Mouse (Mus musculus): ENCODE data around the gene Lect2.

The Lect2 gene

DNA sequence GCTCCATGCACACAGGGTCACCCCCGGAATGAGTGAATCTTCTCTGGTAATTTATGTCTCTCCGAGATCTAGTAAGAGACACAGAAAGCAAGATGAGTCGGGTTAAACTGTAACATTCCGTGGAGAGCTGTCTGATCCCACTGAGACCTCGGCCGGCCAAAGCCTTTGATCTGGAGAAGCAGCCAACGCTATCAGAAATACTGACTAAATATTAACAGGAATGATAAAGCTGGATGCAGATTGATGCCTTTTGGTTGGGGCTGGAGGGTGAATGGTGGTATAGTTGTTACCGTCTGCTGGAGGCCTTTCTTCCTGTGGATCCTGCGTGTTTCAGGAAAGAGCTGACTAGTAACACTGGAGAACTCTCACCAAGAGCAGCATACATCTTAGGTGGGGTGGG is at the start of gene Lect2:
Gene Lect2, minus strand, starts transcription at position 102 of the 400 bp plus-strand sequence.
- DNase-seq (ENCODE audit: low read depth), result no peak

DNA sequence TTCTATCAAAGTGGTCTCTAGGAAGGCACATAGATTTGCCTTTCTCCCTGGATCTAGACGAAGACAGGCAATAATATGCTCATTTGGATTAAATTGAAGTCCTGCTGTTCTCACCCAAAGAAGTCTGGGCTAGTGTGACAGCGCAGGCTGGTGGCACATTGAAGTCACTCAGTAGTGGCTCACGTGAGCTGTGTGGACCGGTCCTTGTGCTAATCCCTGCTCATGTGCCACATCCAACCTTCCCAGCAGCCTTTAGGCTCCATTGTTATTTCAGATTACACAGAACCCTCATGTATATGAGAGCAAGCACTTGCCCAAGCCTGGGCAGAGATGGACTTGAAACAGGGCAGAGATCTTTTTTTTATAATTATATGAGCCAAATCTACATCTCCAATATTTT is 49.0 kb upstream of the Lect2 start:
- no peak for DNase-seq (ENCODE audit: low read depth)

- no peak for DNase-seq (ENCODE audit: low read depth)
Measured at GRCm38 (mm10) chr13:56595246-56595645, 46.9 kb upstream of the Lect2 start.

DNA sequence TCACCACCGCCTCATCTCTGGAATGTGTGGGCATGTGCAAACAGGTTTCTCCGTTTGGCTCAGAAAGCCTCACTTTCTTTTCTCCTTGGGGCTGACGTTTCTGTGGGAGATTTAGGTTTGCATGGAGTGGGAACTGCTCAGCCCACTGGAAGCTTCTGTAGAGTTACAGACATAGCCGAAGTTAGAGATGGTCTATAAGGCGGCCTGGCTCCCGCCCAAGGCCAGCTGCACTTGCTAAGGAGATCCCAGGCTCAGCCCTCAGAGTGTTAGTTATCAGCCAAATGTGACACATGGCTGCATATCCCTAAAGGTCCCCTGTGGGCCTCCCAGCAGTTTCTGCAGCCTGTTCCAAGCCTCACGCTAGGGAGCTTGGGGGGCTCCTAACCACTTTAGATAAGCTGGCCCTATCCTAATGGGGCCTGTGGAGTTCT is 45.7 kb upstream of the Lect2 start:
- no peak for DNase-seq (ENCODE audit: low read depth)

DNA sequence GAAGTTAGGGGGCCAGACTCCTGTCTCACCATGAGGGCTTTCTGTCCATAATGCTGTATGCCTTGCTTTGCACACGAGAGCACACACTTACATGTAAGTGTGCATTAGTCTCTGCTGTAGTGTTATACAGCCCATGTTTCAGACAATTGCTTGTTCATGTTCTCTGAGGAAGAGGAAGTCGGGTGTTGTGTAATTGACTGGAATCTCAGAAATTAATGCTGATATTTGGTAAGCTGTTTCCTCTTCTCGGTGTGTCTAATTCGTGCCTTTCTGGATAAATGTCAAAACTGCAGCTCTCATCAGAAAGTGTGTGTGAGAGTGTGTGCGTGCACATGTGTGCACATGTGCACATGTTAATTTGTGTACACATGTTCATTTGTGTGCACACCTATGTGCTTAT is 44.9 kb upstream of the Lect2 start:
- peak; percentile 60 for DNase-seq (ENCODE audit: low read depth)

GRCm38 (mm10) chr13:56591939-56592338 is 43.6 kb upstream of the Lect2 start:
- no peak for DNase-seq (ENCODE audit: low read depth)

DNA sequence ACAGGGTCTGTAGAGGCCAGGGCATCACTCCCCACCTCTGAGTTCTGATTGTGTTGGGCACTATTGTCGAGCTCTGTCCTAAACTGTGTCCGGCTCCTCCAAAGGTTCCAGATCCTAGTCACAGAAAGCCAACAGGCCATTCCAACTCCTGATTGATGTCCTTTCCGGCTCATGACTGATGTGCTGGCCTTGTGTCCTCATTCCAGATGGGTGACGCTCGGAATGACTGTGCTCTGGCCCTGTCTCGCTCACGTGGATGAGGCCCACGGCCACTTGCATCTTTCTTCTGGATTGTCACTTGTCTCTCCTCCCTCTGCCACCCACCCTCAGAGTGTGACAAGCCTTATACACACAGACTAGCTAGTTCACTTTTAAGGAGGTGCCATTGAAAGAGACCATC is 42.9 kb upstream of the Lect2 start:
- DNase-seq (ENCODE audit: low read depth), result no peak

- DNase-seq (ENCODE audit: low read depth), result no peak
Measured at GRCm38 (mm10) chr13:56590202-56590601, 41.9 kb upstream of the Lect2 start.

DNA sequence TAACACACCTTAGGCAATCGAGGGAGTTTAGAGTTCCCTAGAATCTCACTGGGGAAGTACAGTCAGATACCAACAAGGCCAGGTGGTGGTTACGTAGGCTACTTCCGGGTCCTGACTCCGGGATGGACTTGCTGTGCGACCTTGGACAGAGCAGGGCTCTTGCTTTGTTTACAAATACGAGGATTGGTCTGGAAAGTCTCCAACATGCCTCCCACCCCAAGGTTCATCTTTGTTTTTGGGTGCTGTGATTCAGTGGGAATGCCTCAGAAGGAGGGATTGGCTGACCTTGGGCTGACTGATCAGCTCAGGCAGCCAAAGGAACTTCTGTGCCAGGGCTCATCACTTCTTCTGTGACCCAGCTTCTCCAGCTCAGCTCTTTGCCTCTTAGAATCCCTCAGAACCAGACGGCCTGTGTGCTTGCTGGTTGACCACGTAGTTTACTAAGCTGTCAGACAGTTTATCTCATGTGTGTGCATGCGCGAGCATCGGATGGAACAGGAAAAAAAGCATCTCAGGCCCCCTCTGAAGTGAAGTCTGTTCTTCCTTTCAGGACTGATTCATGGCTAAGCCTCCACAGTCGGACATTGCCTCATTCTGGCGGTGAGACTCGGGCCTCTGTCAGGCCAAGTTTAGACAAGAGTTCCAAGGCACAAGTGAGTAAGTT is 40.3 kb upstream of the Lect2 start:
- no peak for DNase-seq (ENCODE audit: low read depth)

DNA sequence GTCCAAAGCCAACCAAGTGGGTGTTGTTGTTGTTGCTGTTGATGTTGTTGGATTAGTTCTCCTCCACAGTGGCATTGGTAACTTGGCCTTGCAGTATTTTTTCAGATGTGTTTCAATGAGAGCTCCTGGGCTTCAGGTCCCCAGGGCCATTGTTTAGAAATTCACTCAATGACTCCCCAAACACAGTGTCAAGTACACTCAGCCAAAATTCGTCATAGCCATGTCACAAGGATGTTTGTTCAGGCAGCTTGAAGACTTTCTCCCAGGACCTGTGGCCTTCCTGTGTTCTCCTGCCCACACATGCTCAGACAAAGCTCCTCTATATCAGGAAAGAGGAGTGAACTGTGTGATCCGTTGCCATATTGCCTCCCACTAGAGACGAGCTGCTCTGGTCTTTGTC is 37.7 kb upstream of the Lect2 start:
- no peak for DNase-seq (ENCODE audit: low read depth)

GRCm38 (mm10) chr13:56582720-56583119 is 34.4 kb upstream of the Lect2 start:
- no peak for DNase-seq (ENCODE audit: low read depth)

- DNase-seq (ENCODE audit: low read depth), result peak; percentile 58
Measured at GRCm38 (mm10) chr13:56581961-56582434, 33.7 kb upstream of the Lect2 start.

GRCm38 (mm10) chr13:56581512-56581911 is 33.2 kb upstream of the Lect2 start:
- DNase-seq (ENCODE audit: low read depth), result no peak

- DNase-seq (ENCODE audit: low read depth), result no peak
Measured at GRCm38 (mm10) chr13:56580450-56580849, 32.1 kb upstream of the Lect2 start.

GRCm38 (mm10) chr13:56578097-56578496 is 29.8 kb upstream of the Lect2 start:
- no peak for DNase-seq (ENCODE audit: low read depth)

DNA sequence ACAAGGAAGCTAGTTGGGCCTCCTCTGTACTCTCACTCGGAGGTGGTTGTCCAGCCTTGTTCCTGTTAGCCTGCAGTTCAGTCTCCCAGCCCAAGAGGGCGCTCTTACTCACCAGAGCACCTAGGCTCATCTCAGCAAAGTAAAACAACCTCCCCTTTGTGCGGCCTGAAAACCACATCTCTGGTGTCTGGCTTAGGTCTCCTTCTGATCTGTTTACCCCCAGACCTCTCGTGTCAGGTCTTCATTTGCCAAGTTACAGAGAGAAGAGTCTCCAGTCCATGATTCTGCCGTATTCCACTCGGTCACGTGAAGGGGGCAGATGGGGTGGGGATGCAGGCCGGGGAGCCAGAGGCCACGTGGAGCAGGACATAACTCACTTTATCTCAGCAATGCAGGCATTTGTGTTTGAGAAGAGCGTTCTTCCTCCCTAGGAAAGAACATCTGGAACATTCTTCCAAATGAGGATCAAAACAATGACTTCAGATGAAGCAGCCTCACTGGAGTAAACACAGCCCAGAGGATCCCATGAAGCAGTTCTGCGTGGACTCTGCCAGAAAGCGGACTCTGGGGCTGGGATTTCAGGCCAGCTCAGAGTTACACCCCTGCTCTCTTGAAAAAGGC is 27.5 kb upstream of the Lect2 start:
- DNase-seq (ENCODE audit: low read depth), result peak; percentile 79

GRCm38 (mm10) chr13:56575074-56575473 is 26.8 kb upstream of the Lect2 start:
- no peak for DNase-seq (ENCODE audit: low read depth)

DNA sequence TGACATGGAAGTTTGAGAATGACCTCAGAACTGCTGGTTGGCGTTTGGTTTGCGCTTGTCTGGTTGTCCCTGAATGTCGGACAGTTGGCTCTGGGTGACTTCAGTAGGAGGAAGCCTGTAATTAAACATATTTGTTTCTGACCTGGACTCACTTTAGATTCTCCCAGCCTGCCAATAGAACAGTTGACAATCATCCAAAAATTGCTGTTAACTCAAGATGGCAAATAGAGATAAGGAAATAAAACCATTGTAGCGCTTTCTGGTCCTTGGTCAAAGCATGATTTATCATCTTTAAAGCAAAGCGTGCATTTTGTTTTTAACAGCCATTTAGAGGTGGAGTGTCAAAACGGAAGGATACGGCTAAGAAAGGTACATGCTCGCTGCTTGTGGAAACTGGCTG is 23.3 kb upstream of the Lect2 start:
- DNase-seq (ENCODE audit: low read depth), result no peak

GRCm38 (mm10) chr13:56566336-56566735 is 18.0 kb upstream of the Lect2 start:
- DNase-seq (ENCODE audit: low read depth), result no peak

DNA sequence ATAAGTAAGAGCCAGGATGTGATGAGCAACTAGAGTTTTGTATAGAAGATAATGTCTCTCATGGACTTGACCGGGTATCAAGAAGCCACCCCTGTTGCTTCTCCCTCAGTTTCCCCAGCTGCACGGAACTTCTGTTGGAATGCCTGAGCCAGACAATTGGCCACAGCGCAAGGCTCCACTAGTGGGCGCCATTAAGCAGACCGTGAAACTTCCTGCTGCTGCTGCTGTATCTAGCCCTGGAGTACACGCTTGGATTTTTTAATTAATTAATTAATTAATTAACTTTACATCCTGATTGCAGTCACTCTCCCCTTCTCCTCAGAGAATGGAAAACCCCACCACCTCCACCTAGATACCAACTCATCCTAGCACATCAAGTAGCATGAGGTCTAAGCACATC is 14.8 kb upstream of the Lect2 start:
- DNase-seq (ENCODE audit: low read depth), result no peak

DNA sequence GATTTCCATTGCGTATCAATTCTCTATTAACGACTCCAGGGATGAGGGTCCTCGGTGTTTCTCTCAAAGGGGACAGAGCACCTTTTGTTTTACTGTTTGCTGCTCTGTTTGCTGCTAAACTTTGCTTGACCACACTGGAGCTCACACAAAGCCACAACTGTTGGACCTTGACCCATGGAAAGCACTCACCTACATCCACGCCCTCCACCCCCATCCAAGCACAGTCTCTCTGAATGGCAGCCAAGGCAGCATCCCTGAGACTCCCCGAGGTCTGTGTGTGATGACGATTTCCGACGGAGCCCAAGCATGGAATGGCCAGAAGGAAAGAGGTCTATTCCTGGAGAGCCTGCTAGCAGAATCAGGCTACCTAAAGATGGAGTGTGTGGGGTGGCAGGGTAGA is 12.8 kb upstream of the Lect2 start:
- DNase-seq (ENCODE audit: low read depth), result no peak

DNA sequence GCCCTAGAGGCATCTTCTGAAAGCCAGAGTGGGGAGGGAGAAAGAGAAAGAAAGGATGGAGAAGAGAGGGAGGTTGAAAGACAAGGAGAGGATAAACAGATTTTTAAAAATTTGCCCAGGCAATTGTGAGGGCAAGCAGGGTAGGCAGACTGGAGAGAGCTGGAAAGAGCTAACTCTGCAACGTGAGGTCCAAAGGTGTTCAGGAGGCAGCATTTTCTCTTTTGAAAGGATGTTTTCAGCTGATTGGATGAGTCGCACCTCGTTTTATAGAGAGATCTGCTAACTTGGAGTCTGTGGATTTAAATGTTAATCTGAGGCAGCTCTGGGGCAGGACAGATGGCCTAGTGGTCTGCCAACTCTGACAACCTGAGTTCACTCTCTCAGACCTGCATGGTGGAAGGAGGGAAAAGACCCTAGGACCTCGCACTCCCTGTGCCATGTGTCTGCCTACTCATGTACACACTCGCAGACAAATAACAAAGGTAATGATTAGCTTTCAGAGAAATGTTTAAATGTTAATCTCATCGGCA is 11.6 kb upstream of the Lect2 start:
- no peak for DNase-seq (ENCODE audit: low read depth)

- DNase-seq (ENCODE audit: low read depth), result no peak
Measured at GRCm38 (mm10) chr13:56558811-56559210, 10.5 kb upstream of the Lect2 start.

DNA sequence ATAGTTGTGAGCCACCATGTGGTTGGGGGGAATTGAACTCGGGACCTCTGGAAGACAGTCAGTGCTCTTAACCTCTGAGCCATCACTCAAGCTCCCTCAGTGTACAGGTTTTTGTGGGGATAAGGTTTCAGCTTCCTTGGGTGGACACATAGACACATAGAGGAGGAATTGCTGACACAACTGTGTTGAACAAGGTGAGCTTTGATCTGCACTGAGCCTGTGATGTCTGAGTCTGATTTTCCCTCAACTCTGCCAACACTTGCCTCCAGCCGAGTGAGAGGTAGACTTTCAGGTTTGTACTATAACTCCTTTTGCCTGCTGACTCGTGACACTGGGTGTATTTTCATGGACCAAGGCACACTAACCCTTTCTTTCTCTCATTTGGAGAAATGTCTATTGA is 8.4 kb upstream of the Lect2 start:
- DNase-seq (ENCODE audit: low read depth), result no peak

Data from 416B (cell line).